Mouse (Mus musculus) layer of hippocampus, adult 8-10 months (tissue): ENCODE data around the gene Nfatc3. TPM values are rescaled to one million over a fixed set of nuclear protein-coding genes. Genes with fewer than 3 reads are reported as not detected.

Experiments used
- total RNA-seq, 4 experiments: library from RNA; stranded (reverse); gene quantifications; 2 replicates each; pipeline ENCODE4 v1.2.4; 2022

Nfatc3 gene
- total RNA-seq, 4 experiments from 2014 or later, result 13.0 to 14.3 (median 14.0) TPM

Other genes with a start within 250 kb of the Nfatc3 start
- 10 to 100 TPM; 24.0 to 28.4 (median 26.2) TPM for gene Ranbp10, start 231.5 kb upstream of the Nfatc3 start, total RNA-seq
- gene Tsnaxip1, start 231.1 kb upstream of the Nfatc3 start, total RNA-seq, result under 1 TPM in 3 of 4 experiments, not detected in 1; 0.18 to 0.49 (median 0.31) TPM
- gene Cenpt, start 205.6 kb upstream of the Nfatc3 start, total RNA-seq, result 10 to 100 TPM; 11.6 to 18.5 (median 14.0) TPM
- gene Thap11, start 203.7 kb upstream of the Nfatc3 start, total RNA-seq, result 10 to 100 TPM; 36.4 to 39.7 (median 38.3) TPM
- 10 to 100 TPM; 12.8 to 36.2 (median 22.6) TPM for gene Nutf2, start 198.3 kb upstream of the Nfatc3 start, total RNA-seq
- 10 to 100 TPM; 65.0 to 72.8 (median 69.3) TPM for gene Edc4, start 178.0 kb upstream of the Nfatc3 start, total RNA-seq
- 1 to 10 TPM in 2 of 4 experiments, under 1 TPM in 1, not detected in 1; 0.92 to 2.9 (median 2.7) TPM for gene Nrn1l, start 165.3 kb upstream of the Nfatc3 start, total RNA-seq
- 1 to 10 TPM; 7.5 to 9.6 (median 9.1) TPM for gene Pskh1, start 158.4 kb upstream of the Nfatc3 start, total RNA-seq
- gene Ctrl, start 125.0 kb upstream of the Nfatc3 start, total RNA-seq, result 1 to 10 TPM in 1 of 4 experiments, under 1 TPM in 3; 0.74 to 2.0 (median 0.82) TPM
- gene Psmb10, start 120.4 kb upstream of the Nfatc3 start, total RNA-seq, result 10 to 100 TPM; 59.9 to 90.3 (median 75.5) TPM
- 10 to 100 TPM; 30.9 to 47.5 (median 35.4) TPM for gene Lcat, start 115.5 kb upstream of the Nfatc3 start, total RNA-seq
- gene Slc12a4, start 92.7 kb upstream of the Nfatc3 start, total RNA-seq, result 10 to 100 TPM; 19.4 to 24.7 (median 22.1) TPM
- gene Dpep3, start 79.4 kb upstream of the Nfatc3 start, total RNA-seq, result not detected
- gene Dus2, start 67.5 kb upstream of the Nfatc3 start, total RNA-seq, result 10 to 100 TPM; 20.5 to 23.4 (median 21.8) TPM
- gene Dpep2nb, start 52.9 kb upstream of the Nfatc3 start, total RNA-seq, result not detected
- gene Ddx28, start 47.0 kb upstream of the Nfatc3 start, total RNA-seq, result 10 to 100 TPM; 12.9 to 15.3 (median 13.6) TPM
- gene Esrp2, start 78.1 kb downstream of the Nfatc3 start, total RNA-seq, result under 1 TPM in 2 of 4 experiments, not detected in 2; 0.09 to 0.43 TPM
- 10 to 100 TPM; 28.2 to 36.0 (median 29.8) TPM for gene Pla2g15, start 91.6 kb downstream of the Nfatc3 start, total RNA-seq
- gene Slc7a6, start 110.0 kb downstream of the Nfatc3 start, total RNA-seq, result 10 to 100 TPM; 22.3 to 31.9 (median 27.5) TPM
- 10 to 100 TPM; 22.2 to 29.7 (median 26.8) TPM for gene Slc7a6os, start 152.1 kb downstream of the Nfatc3 start, total RNA-seq
- gene Prmt7, start 152.1 kb downstream of the Nfatc3 start, total RNA-seq, result 10 to 100 TPM; 32.8 to 43.7 (median 36.4) TPM